Mouse (Mus musculus) T-cell, adult 2 months (primary cell): ENCODE results near the gene Ccdc17.

Experiments used
- DNase-seq: peaks from one replicate; pipeline ENCODE4 v3.0.0; 2022; ENCODE audit warnings: low spot score

Ccdc17 gene

GRCm38 (mm10) chr4:116644326-116644725, 47.9 kb downstream of the Ccdc17 start:
- DNase-seq = peak; percentile 6

- DNase-seq = no peak
Observed at GRCm38 (mm10) chr4:116645624-116646023, 49.2 kb downstream of the Ccdc17 start.

- no peak for DNase-seq
Observed at GRCm38 (mm10) chr4:116649411-116649810, 53.0 kb downstream of the Ccdc17 start.
